Mouse (Mus musculus) spleen, embryonic (tissue): ENCODE measurements around the gene Pdgfb.

ENCODE experiments used
- CTCF ChIA-PET: fragments of 350-600 bp; sonication (Branson Sonifier 250); formaldehyde crosslinking; loops from one replicate; lab custom pipeline; 2022; lab: Charles Lee

The Pdgfb gene

DNA sequence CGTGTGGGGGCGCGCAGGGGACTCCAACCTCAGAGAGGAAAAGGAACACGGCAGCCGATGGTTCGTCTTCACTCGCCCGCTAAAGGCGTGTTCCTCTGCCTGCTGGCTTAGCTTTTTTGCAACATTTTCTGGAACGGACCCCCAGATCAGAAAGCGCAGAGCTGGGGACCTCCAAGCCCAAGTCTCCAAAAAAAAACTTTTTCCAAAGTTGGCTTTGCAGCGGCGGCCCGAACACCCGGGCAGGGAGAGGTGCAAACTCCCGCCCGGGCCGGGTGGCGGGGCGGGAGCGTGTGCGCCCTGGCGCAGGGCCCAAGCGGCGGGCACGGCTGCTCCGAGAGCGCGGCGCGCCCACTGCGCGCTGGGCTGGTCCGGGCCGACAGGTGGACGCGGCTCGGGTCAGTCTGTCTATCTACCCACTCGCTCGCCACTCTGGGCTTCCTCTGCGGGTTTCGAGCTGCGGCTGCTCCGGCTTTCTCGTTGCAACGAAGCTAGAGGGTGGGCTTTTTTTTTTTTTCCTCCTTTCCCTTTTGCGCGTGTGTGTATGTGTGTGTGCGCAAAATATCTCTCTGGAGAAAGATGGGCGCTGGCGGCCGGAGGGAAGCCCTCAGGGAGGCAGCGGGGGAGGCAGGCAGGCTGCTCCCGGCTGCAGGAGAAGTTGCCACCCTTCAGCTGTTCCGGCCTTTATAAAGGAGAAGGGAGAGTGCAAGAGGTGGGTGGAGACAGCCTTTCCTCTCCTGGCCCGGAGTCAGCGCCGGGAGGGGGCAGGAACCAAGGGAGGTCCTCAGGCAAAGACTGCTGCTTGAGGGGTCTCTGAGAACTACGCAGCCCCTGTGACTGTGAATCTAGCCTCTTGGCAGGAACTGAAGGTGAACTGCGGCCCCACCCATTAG is at the start of gene Pdgfb:
Gene Pdgfb, minus strand, starts transcription at position 657 of the 890 bp plus-strand sequence.
- CTCF ChIA-PET = no interaction called here

DNA sequence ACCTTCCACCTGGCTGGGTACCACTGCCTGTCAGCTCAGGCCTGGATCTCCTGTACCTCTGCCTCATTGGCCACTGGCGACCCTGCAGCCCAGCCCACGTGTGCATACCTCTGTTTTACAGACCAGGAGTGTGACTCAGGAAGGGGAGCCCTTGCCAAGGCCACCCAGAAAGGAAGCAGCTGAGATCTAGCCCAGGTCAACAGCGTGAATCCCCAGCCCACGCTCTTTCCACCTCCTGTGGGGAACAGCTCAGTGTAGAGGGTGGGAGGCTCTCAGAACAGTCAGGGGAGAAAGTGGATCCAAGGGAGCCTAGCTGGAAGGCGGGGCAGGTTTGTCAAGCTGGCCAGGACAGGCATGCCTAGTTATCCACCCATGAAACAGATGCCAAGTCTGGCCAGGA is 48.0 kb upstream of the Pdgfb start:
- CTCF ChIA-PET = no interaction called here

DNA sequence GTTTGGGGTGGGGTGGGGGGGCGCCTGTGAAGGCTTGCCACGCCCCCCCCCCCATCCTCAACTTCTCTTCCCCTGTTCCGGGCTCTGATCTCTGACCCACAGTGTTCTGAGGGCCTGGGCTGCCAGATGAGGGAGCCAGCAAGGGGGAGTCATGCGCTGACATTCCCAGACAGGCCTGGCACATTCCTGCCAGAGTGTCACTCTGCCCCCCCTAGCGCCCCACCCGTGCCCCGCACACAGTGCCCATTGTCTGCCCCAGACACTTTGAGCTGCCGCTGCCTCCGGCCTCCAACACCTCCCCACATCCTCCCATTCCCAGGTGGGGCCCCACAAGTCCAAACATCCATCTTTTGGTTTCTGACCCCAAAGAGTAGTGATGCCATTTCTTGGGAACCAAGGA is 47.6 kb upstream of the Pdgfb start:
- CTCF ChIA-PET = interaction anchor here (0.6 kb wide), 2 partner anchors 60 to 305 kb away, joined by 4 to 6 read pairs; no protein-coding TSS in a partner anchor

DNA sequence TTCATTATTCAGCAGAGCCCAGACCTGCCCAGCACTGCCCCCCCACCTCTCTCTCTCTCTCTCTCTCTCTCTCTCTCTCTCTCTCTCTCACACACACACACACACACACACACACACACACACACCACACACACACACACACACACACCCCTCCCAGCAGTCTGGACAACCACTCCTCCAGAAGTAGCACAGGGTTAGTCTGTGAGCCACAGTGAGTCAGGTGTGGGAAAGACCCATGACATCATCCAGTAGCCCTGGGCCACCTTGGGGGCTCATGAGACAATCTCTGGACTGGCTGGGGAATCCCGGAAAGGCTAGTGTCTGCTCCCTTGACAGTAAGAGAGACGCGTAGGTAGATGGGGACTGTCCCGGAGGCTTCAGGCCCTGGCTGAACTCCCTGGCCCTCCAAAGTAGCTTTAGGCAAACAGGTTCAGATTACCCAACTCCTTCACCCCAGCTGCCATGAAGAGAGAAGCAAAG is 46.3 kb upstream of the Pdgfb start:
- CTCF ChIA-PET = no interaction called here

DNA sequence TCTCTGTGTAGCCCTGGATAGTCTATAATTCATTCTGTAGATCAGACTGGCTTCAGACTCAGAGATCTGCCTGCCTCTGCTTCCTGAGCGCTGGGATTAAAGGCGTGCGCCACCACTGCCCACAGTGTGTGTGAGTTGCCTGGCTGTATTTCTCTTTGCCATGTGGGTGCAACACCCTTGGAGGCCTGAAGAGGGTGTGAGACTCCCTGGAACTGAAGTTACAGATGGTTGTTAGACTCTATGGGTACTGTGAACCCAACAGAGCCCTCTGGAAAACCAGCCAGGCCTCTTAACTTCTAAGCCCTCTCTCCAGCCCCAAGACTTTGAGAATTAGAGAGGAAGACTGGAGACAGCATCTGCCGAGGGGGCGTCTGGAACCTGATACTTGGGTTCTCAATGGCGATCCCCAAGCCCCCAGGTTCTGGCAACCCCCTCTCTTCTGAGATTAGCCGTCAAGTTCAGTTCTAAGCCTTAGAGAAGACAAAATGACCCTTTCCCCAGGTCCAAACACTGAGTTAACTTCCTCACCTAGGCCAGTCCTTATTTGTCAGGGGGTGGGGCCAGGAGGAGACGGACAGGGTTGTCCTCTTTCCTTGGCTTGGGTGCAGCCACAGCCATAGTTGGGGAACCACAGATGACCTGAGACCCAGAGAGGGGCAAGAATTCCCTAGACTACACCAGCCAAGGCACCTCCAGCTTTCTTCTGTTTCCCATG is 45.7 kb upstream of the Pdgfb start:
- CTCF ChIA-PET = no interaction called here

DNA sequence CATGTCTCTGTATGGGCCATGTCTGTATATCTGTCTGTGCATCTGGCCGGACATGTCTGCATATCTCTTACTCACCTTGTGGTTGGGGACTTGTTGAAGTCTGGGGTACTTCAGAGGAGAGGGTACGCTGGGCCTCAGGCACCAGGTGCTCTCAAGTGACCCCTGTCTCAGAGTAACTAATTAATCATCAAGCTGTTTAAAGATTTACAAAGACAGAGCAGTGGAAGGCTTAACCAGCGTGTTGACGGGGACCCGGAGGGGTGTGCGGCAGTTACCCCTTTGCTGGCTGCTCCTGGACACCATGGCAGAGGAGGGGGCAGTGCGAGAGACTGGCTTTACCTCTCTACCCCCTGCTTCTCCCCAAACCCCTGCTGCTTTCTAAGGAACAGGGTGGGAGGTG is 44.8 kb upstream of the Pdgfb start:
- CTCF ChIA-PET = no interaction called here

DNA sequence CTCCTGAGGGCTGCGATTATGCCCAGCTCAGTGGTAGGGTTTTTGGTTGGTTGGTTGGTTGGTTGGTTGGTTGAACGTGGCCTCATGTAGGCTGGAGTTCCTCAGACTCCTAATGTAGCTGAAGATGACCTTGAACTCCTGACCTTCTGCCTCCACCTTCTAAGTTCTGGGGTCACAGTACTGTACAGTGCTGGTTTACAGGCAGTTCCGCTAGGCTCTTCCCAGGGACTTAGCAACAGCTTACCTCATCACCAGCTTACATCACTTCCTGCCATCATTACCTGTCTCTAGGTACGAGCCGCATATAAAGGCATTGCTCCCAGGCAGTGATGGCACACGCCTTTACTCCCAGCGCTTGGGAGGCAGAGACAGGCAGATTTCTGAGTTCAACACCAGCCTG is 43.4 kb upstream of the Pdgfb start:
- CTCF ChIA-PET = no interaction called here

DNA sequence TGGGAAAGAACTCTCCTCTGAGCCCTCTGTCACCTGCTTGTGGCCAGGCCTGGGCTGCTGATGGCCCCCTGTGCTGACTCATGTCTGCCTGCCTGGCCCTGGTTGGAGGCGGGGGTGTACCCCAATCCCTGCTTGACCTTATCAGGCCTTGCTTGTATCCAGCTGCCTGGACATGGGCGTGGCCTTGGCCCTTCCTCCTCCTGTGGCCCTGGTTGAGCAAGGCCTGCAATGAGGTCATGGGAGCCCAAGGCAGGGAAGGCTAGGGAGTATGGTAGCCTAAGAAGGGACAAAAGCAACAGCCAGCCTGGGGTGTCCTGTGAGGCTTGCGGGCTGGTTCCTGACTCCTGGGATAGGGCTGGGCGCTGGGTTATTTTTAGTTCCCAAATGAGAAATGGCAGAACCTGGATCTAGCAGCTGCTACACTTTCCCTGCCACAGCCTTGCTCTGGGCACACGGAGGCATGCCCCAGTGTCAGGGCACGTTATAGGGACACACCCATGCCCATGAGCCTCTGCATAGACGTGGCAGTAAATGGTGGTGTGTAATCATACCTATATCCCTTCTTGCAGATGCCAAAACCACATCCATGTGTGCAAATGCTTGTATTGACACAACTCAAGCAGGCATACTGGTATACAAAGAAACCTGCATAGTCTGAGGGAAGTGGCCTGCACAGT is 39.4 kb upstream of the Pdgfb start:
- CTCF ChIA-PET = no interaction called here

DNA sequence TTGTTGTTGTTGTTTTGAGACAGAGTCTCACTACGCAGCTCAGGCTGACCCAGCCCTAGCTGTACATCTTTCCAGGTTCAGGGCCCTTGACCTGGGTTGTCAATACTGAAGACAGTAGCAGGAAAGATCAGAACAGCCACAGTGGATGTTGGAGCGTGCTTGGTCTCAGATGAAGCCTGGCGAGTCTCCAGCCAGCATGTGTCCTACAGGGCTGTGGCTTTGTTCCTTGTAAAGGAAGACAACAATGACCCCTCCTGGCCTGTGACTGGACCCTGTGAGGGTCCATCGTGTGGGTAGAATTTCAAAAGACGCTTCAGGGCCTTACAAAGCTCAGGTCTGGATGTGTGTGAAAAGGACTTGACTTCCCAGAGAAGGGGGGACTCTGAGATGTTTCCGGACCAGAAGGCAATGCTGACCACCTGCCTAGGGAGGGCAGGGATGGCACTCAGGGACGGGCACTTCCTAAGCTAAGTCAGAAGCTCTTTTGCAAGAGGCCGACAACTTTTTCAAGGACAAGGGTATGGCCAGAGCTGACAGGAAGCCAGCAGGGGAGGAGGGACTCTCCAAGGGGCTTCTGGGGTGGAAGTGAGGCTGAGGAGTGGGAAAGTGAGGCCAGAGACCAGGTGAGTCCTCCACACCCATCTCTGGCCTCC is 38.7 kb upstream of the Pdgfb start:
- CTCF ChIA-PET = no interaction called here

DNA sequence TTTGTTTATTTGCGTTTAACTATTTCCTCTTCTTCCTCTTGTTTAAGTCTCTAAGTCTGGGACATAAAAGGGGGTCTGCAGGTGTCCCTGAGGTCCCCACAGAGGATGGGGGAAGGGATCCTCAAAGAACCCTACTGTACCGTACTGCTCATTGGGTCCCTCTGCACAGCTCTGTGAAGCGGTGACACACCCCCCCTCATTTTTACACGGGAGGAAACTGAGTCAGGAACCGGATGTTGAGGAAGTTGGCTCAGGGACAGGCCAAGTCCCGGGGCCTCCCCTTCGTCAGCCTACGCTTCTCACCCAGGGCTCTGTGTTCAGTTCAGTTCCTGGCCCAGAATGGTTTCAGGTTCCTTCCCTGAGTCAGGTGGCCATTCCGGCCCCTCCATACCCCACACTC is 37.0 kb upstream of the Pdgfb start:
- CTCF ChIA-PET = no interaction called here

DNA sequence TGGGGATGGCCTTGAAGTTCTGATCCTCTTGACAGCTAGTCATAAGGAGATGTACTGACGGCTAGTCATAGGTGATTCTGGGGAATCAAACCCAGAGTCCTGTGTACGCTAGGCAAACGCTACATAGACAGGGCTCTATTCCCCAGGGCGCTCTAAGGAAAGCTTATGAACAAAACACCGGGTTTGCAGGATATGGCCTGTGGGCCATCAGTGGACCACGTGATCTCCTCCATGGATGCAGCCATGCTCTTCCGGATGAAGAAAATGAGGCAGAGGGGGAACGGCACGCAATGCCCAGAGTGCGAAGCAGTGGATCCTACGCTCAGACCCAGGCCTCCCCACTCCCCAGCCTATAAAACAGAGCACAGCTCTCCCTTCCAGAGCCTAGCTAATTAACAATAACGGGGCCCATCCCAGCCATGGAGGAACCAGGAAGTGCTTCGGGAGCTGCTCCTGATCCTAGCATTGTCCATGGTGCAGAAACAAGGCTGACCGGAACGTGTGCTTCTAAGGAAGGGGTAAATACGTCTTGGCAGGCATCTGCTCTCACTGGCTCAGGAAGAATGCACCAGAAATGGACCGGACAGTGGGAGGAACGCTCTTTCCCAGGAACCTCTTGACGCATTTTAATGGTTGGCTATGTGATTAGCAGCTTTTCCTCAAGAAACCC is 36.5 kb upstream of the Pdgfb start:
- CTCF ChIA-PET = no interaction called here

DNA sequence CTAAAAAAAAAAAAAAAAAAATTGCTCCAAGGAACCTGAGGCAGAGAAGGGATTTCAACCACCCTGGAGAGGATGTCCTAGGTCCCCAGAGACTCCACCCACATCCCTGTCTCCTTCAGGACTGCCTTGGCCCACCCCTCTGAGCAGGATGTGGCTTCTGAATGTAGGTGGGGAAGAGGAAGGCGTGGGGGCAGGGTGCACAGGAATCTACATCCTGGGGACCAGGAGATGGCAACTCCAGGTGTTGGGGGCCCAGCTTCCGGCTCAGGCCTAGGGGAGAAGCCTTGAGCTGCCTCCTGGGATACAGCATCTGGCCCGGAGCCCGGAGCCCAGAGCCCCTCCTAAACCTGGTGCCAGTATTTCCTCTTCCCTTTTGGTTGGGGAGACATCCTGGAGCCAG is 35.3 kb upstream of the Pdgfb start:
- CTCF ChIA-PET = interaction anchor here (0.7 kb wide), 1 partner anchor 446 kb away, joined by 9 read pairs; no protein-coding TSS in a partner anchor

DNA sequence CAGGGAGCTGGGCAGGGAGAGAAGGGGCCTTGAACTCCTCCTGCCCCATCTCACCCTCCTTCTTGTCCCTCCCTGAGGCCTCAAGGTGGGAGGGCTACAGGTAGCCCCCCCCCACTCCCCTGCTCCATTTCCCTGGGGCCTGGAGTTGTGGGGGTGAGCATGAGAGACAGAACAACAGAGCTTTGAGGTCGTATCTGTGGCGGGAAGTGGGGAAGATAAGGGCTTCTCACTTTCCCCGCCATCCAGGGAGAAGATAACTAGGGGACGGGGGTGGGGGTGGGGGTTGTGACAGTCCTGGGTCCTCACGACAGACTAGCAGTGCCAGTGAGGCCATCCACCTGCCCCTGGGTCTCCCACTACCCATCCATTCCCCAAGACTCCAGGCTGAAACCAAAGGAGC is 33.2 kb upstream of the Pdgfb start:
- CTCF ChIA-PET = interaction anchor here (0.6 kb wide), 1 partner anchor 9 kb away, joined by 3 read pairs; no protein-coding TSS in a partner anchor

DNA sequence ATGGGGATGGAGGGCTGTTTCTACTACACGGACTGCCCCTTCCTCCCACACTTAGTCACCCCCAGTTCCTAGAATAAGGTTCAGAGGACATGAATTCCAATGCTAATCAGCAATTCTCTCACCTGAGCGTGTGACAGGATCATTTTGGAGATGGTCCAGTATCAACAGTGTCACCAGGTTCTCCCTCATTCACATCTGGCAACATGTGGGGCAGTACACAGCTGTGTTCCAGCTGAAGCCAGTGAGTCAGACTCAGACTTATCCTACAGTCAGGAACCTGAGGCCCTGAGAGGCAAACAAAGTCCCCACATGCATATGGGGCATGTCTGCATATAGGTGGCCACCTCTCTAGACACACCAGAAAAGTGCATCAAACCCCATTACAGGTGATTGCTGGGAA is 32.5 kb upstream of the Pdgfb start:
- CTCF ChIA-PET = no interaction called here

DNA sequence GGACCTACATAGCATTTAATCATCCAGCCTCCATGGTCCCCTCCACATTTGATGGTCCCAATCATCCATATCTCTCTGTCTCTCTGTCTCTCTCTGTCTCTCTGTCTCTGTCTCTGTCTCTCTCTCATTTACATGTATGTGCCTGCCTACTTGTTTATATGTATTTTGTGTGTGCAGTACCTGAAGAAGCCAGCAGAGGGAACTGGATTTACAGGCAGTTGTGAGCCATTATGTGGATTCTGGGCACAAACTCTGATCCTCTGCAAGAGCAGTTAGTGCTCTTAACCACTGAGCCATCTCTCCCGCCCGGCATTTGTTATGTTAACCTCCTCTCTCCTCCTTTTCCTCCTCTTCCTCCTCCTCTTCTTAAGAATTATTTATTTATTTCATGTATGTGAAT is 31.0 kb upstream of the Pdgfb start:
- CTCF ChIA-PET = no interaction called here

DNA sequence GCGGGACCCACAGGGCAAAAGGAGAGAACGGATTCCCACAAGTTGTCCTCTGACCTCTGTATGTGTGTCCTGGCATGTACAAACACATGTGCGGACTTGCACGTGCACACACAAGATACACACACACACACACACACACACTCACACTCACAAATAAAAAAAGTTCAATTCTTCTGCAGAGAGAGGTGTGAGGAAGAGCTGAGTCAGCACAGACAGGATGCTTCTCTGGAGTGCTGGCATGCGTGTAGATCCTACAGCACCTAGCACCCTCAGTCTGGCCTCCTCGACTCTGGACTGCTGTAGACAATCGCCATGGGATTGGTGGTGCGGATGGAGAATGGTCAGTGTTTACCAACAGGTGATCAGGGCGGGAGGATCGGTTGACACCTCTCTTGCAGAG is 29.5 kb upstream of the Pdgfb start:
- CTCF ChIA-PET = no interaction called here

DNA sequence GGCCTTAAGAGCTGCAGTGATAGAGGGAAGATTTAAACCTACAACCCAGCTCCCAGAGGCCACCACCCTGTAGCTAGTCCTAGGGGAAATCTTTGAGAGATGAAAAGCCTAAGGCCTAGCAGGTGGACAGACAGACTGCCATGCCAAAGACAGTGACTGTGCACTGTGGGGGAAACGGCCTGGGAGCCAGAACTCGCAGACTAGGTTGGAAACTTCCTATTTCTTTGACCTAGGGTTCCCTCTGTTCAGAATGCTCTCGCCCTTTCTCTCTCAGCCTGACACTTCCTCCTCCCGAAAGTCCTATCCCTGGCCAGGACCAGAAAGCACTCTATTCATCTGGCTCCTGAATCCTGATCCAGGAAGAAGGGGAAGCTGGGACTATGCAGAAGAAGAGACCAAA is 27.4 kb upstream of the Pdgfb start:
- CTCF ChIA-PET = no interaction called here

DNA sequence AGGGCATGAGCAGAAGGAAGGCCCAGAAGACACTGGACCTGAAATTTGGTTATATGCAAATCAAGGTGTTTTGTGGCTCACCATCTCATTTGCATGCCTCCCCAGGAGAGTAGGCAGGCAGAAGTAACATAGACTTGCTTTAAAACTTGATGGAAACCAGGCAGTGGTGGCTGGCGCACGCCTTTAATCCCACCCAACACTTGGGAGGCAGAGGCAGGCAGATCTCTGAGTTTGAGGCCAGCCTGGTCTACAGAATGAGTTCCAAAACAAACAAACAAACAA is 23.3 kb upstream of the Pdgfb start:
- CTCF ChIA-PET = no interaction called here

DNA sequence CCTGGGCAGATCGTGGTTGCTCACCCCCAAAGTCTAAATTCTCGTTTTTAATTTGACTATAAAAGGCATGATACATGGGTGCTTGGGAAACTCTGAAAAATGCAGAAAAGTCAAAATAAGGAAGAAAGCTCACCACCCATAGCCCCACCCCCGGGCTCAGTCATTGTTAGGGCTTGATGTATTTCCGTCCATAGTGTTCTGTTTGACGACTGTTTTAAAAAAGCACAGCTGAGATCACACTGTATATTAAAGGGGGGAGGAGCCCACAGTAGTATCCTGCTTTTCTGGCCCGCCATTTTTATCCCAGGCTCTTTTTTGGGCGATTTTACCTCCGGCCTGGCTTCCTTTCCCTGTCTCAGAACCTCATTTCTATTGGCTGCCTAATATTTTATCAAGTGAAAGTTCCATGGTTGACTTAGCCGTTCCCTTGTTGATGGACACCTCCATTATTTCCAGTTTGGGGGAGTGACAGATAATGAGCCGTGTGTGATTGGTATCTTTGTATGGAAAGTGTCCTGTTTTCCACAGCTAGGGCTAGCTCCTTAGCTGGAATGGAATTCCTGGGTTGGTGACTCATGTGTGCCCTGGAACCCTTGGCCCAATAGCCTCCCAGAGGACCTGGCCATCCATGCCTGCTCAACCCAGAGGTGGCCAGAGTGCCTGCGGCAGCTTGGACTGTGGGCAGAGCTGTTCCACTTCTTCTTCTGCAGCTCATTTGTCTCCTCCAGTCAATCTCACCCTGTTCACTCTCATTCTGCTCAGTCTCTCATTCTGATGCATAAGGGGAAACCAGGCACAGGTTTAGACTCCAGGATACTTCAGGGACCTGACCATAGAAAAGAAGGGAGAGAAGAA is 22.7 kb upstream of the Pdgfb start:
- CTCF ChIA-PET = no interaction called here

DNA sequence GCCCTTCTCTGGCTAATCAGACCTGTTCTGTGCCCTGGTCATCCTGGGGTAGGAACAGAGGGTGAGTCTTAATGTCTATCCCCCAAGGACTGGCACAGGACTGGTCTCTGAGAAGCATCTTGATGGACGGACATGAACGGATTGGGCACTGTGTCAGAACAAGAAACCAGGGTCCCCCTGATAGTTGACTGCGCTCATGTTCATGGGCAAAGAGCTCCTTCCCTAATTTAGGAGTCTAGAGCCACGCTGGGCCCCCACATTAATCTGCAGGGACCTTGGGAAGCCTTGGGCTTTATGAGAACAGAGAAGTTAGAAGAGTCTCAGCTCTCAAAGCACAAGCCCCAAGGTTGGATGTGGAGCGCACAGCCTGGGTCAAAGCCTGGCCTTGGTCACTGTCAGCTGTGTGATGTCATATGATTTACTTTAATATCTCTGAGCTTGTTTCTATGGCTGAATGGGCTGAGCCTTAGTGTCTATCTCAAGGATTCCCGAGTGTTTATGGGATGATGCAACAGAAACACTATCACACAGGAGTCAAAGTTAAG is 20.6 kb upstream of the Pdgfb start:
- CTCF ChIA-PET = interaction anchor here (0.7 kb wide), 2 partner anchors 13 to 926 kb away, joined by 4 to 13 read pairs; no protein-coding TSS in a partner anchor
